Mouse (Mus musculus): Measurements from ENCODE around the gene Shroom2. TPM values are rescaled to one million over a fixed set of nuclear protein-coding genes. Genes with fewer than 3 reads are reported as not detected.
"Not testable (repeated sequence)": the region's sequence is repeated elsewhere in the genome, so short reads cannot be mapped to it uniquely, and the experiment has no call there.

The Shroom2 gene
- total and polyA plus RNA-seq, 3 experiments = 0.09 TPM; not detected in 2

- no peak overlapping the region for H3K27ac ChIP-seq (ENCODE audit: insufficient read depth, low read depth)
- dilution Hi-C loops (cut with MboI; ENCODE audit: extremely low pct_ligation_motif_present, extremely low pct_unique_long_range_greater_than_20kb, low sequenced_read_pairs) (no loop called here), in situ Hi-C loops (cut with MboI; ENCODE audit: low pct_ligation_motif_present, low pct_unique_long_range_greater_than_20kb, low sequenced_read_pairs) (no loop called here)
- TF ChIP-seq USF2 (conservative IDR thresholded peaks at IDR 0.05; ENCODE audit: low read depth, low read length) (no peak), TCF12 (IDR thresholded peaks at IDR 0.05; ENCODE audit: low read depth, low read length) (no peak), CHD2 (IDR thresholded peaks at IDR 0.05; ENCODE audit: low read length) (no peak), ZKSCAN1 (IDR thresholded peaks at IDR 0.05; ENCODE audit: borderline replicate concordance, low read depth, low read length) (no peak), ETS1 (conservative IDR thresholded peaks at IDR 0.05; ENCODE audit: low read depth, low read length) (no peak), SMC3 (IDR thresholded peaks at IDR 0.05; ENCODE audit: low read depth, low read length) (no peak), MEF2A (IDR thresholded peaks at IDR 0.05; ENCODE audit: borderline replicate concordance, low read depth, low read length) (no peak), JUN (IDR thresholded peaks at IDR 0.05; ENCODE audit: insufficient read depth, low read depth, low read length) (no peak), KAT2A (IDR thresholded peaks at IDR 0.05; ENCODE audit: insufficient replicate concordance, low read length) (no peak), E2F4 (IDR thresholded peaks at IDR 0.05; ENCODE audit: insufficient replicate concordance, low read depth, low read length) (no peak), RCOR1 (conservative IDR thresholded peaks at IDR 0.05; ENCODE audit: low read depth, low read length) (no peak), NELFE (IDR thresholded peaks at IDR 0.05; ENCODE audit: low read depth, low read length) (no peak), ZMIZ1 (IDR thresholded peaks at IDR 0.05; ENCODE audit: low read depth, low read length) (no peak)
- no peak overlapping the region for H3K4me3 ChIP-seq (replicated peaks in 1 of 3; ENCODE audit: low read depth in 2 of 3, low read length in 2 of 3, poor library complexity in 1 of 3)
- no peaks in the 10 kb centered on the region for H3K36me3 ChIP-seq (replicated peaks in 1 of 2; ENCODE audit: control insufficient read depth in 1 of 2, insufficient read depth in 1 of 2, low read length in 1 of 2)
- H3K9ac ChIP-seq (ENCODE audit: insufficient read depth, low read depth) = no peak overlapping the region
- no peaks in the 10 kb centered on the region for H3K4me1 ChIP-seq (ENCODE audit: control insufficient read depth in 1 of 2, insufficient read depth in 2 of 2)
- no peak for DNase-seq (ENCODE audit: extremely low read depth)
- H3K9me3 ChIP-seq (replicated peaks; ENCODE audit: low read length) = no peaks in the 10 kb centered on the region
- no peaks in the 10 kb centered on the region for H3K79me2 ChIP-seq (replicated peaks; ENCODE audit: control insufficient read depth, extremely low read depth, insufficient read depth, poor library complexity, severe bottlenecking)
- H3K27me3 ChIP-seq (replicated peaks) = no peaks in the 10 kb centered on the region
- no peak overlapping the region for H3K4me2 ChIP-seq (ENCODE audit: insufficient read depth, low read depth, poor library complexity, severe bottlenecking)
Measured at GRCm38 (mm10) chrX:152735283-152735682, 34.0 kb downstream of the Shroom2 start.

GRCm38 (mm10) chrX:152716693-152717092, 52.6 kb downstream of the Shroom2 start:
- Histone ChIP-seq H3K27ac (ENCODE audit: insufficient read depth, low read depth) (no peak overlapping the region), H3K9ac (ENCODE audit: insufficient read depth, low read depth) (no peak overlapping the region), H3K79me2 (replicated peaks; ENCODE audit: control insufficient read depth, extremely low read depth, insufficient read depth, poor library complexity, severe bottlenecking) (no peaks in the 10 kb centered on the region), H3K9me3 (replicated peaks; ENCODE audit: low read length) (no peaks in the 10 kb centered on the region), H3K4me2 (ENCODE audit: insufficient read depth, low read depth, poor library complexity, severe bottlenecking) (no peak overlapping the region), H3K4me1 (ENCODE audit: control insufficient read depth in 1 of 2, insufficient read depth in 2 of 2) (no peaks in the 10 kb centered on the region), H3K4me3 (replicated peaks in 1 of 3; ENCODE audit: low read depth in 2 of 3, low read length in 2 of 3, poor library complexity in 1 of 3) (no peak overlapping the region), H3K36me3 (replicated peaks in 1 of 2; ENCODE audit: control insufficient read depth in 1 of 2, insufficient read depth in 1 of 2, low read length in 1 of 2) (no peaks in the 10 kb centered on the region), H3K27me3 (replicated peaks) (no peaks in the 10 kb centered on the region)
- dilution Hi-C loops (cut with MboI; ENCODE audit: extremely low pct_ligation_motif_present, extremely low pct_unique_long_range_greater_than_20kb, low sequenced_read_pairs) = no loop called here
- TF ChIP-seq ZKSCAN1 (IDR thresholded peaks at IDR 0.05; ENCODE audit: borderline replicate concordance, low read depth, low read length) (no peak), TBP (conservative IDR thresholded peaks at IDR 0.05; ENCODE audit: low read depth, low read length) (no peak), SMC3 (IDR thresholded peaks at IDR 0.05; ENCODE audit: low read depth, low read length) (no peak), HCFC1 (IDR thresholded peaks at IDR 0.05; ENCODE audit: low read depth, low read length) (no peak), JUND (conservative IDR thresholded peaks at IDR 0.05; ENCODE audit: low read depth, low read length) (no peak), ETS1 (conservative IDR thresholded peaks at IDR 0.05; ENCODE audit: low read depth, low read length) (no peak), E2F4 (IDR thresholded peaks at IDR 0.05; ENCODE audit: insufficient replicate concordance, low read depth, low read length) (no peak), RAD21 (IDR thresholded peaks at IDR 0.05; ENCODE audit: low read depth, low read length) (no peak), USF2 (conservative IDR thresholded peaks at IDR 0.05; ENCODE audit: low read depth, low read length) (no peak), MEF2A (IDR thresholded peaks at IDR 0.05; ENCODE audit: borderline replicate concordance, low read depth, low read length) (no peak)
- in situ Hi-C loops (cut with MboI; ENCODE audit: low pct_ligation_motif_present, low pct_unique_long_range_greater_than_20kb, low sequenced_read_pairs) = loop anchor here (25.0 kb wide), 1 partner anchor 96 kb away; no protein-coding TSS in a partner anchor
- DNase-seq (ENCODE audit: extremely low read depth) = no peak

- dilution Hi-C loops (cut with MboI; ENCODE audit: extremely low pct_ligation_motif_present, extremely low pct_unique_long_range_greater_than_20kb, low sequenced_read_pairs); H3K9me3 ChIP-seq (replicated peaks; ENCODE audit: low read length); H3K9ac ChIP-seq (ENCODE audit: insufficient read depth, low read depth); H3K4me1 ChIP-seq (ENCODE audit: control insufficient read depth in 1 of 2, insufficient read depth in 2 of 2); H3K79me2 ChIP-seq (replicated peaks; ENCODE audit: control insufficient read depth, extremely low read depth, insufficient read depth, poor library complexity, severe bottlenecking); H3K4me3 ChIP-seq (replicated peaks in 1 of 3; ENCODE audit: low read depth in 2 of 3, low read length in 2 of 3, poor library complexity in 1 of 3); H3K36me3 ChIP-seq (replicated peaks in 1 of 2; ENCODE audit: control insufficient read depth in 1 of 2, insufficient read depth in 1 of 2, low read length in 1 of 2); H3K27me3 ChIP-seq (replicated peaks); H3K27ac ChIP-seq (ENCODE audit: insufficient read depth, low read depth); H3K4me2 ChIP-seq (ENCODE audit: insufficient read depth, low read depth, poor library complexity, severe bottlenecking); DNase-seq (ENCODE audit: extremely low read depth): not testable (repeated sequence)
- in situ Hi-C loops (cut with MboI; ENCODE audit: low pct_ligation_motif_present, low pct_unique_long_range_greater_than_20kb, low sequenced_read_pairs) = loop anchor here (25.0 kb wide), 1 partner anchor 102 kb away; no protein-coding TSS in a partner anchor
Measured at GRCm38 (mm10) chrX:152710715-152711114, 58.5 kb downstream of the Shroom2 start.

Data from CH12.LX (cell line).